Mouse (Mus musculus): ENCODE data around the gene Cpxm2.

Cpxm2 gene

DNA sequence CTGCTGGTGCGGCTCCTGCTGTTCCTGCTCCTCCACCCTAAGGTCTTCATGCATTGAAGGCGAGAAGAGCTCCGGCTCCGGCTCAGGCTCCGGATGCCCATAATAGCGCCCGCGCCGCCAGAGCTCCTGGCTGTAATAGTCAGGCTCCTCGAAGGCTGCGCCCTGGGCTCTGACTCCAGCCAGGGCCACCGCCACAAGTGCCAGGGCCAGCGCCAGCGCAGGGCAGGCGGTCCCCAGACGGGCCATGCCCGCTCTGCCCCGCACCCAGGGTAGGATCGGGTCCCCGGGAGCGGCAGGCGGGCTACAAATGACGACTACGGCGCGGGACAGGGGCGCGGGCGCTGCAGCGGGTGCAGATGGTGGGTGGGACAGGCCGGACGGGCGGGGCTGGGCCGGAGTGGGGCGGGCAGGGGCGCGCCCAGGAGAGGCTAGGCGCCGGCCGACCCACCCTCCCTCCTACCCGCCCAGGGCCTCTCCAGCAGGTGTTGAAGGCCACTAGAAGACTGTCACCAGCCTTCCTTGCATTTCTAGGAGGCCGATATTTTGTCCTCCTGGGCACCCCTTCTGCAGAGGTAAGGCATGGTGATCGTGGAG lies at the start of gene Cpxm2:
Gene Cpxm2, minus strand, starts transcription at position 372 of the 594 bp plus-strand sequence.
- DNase-seq (ENCODE audit: low read depth, low spot score), result no peak

DNA sequence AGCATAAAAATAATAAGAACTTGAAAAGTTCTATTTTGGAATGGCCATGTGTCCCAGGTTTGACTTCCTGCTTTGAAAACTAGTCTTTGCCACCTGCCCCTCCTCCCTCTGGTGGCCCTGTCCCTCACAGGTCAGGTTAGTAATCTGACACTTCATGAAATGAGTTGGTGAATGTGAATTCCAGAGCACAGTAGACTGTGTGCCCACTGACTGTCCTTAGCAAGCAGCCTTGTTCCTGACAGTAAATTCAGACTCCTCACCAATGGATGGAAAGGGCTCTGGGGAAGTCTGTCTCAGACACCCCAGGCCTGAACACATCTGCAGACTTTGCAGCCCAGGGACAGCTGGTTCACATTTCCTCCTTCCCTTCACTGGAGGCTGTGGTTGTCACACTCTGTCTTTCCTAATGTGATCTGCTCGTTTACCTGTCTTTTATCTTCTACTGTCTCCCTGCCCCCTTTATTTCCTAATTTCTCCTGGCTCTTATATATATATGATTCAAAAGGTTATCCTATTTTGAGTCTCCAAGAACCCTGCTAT lies 49.6 kb upstream of the Cpxm2 start:
- DNase-seq (ENCODE audit: low read depth, low spot score), result no peak

DNA sequence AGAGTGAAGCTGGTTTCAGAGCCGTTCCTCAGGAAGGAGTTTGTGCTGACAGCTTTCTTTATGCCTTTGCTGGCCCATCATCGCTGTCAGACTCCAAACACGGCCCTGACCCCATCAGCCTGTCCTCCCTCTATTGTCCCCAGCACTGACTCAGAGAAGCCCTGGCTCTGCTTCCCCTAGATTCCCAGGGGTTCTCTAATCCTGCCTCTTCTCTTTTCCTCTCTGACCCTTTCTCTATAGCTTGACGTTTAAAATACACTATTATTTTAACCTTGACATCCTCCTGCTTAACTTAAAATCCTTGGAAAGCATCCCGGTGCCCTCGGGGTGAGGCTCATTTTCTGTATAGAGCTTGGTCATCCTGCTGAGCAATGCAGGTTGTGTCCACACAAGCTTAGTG lies 45.1 kb upstream of the Cpxm2 start:
- no peak for DNase-seq (ENCODE audit: low read depth, low spot score)

DNA sequence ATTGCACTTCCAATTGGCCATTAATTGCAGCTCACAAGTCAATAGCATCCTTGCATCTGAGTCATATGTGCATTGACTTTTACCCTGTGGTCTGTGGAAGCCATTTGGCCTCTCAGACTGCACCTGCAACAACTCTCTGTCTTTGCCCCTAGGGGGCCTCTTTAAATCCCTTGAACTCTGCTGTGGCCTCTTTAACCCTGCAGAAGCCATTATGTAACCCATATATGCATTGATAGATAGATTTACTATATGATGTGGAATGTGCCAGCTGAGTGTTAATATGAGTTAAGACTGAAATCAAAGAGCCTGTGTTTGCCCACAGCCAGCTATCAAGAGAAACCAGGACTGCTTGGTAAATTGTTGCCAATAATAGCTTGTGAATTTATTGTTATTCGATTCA lies 44.3 kb upstream of the Cpxm2 start:
- DNase-seq (ENCODE audit: low read depth, low spot score), result no peak

DNA sequence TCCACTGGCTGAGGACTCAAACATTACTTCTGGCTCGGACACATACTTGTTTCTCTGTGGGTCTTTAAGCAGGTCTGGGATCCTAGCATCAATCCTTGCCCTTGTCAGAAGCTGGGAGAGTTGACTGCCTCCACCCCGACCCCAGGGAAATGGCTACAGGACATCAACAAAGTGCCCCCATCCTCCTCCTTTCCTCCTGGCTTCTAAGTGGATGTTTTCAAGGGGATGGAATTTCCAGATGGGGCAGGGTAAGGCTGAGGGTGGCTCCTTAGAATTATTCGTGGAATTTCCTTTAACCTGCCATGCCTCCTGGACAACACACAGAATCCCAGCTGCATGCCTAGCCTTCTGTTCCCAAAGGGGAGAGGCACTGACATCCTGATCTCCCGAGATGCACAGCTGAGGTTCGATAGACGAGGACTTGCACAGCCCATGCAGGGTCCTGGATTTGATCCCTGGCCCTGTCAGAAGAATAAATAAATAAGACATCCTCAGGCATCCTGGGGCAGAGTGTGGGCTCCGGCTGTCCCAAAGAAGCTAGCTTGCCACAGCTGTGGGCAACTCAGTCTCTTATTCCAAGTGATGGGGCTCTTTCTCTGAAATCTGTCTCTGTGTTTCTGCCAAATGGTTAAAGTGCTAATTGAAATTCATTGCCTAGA lies 43.4 kb upstream of the Cpxm2 start:
- no peak for DNase-seq (ENCODE audit: low read depth, low spot score)

DNA sequence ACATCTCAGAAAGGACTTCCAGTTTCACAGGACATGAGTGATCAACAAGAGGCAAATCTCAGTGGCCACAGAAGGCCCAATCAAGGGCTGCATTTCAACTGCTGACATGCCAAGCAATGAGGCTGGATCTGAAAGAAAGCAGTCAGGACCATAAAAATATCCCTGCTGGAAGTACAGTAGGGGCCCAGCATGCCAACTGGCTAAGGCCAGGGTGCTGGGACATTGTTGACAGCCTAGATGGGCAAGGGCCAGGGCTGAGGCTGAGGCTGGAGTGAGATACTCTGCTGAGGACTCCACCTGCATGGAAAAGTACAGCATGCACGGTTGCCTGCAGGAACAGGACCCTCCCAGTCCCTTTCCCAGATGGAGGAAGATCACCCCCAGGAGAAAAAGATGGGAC lies 42.0 kb upstream of the Cpxm2 start:
- no peak for DNase-seq (ENCODE audit: low read depth, low spot score)

DNA sequence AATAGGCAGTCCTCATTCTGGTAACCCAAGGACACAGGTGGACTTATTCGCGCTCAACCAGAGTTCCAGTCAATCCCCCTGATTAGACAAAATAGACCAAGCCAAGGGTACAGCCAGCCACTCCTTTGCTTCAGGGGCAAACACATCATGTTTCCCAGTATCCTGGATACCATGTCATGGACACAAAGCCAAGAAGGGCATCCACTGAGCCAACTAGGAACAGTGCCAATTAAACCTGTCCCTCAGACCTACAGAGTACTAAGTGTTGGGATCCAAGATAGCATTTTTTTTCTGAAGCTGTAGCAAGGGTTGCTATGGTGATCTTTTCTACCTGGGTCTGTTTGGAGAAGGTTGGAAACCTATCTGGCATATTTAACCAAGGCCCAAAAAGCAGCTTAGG lies 39.1 kb upstream of the Cpxm2 start:
- DNase-seq (ENCODE audit: low read depth, low spot score), result no peak

DNA sequence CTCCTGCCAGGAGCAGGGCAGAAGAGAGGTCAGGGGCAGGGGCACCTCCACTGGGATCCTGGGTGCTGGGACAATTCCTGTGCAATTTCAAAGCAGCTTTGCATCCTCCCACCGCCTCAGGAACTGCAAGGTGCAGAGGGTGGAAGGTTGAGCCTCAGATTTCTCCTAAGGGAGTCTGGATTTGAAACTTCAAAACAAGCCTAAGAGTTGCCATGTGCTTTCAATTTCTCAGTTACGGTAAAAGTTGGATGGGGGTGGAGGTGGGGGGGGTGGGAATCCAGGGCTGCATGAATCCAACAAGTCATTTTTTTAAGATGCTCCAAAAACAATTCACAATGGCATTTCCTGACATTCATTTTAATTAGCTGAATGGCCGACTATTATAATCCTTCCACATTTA lies 32.9 kb upstream of the Cpxm2 start:
- no peak for DNase-seq (ENCODE audit: low read depth, low spot score)

DNA sequence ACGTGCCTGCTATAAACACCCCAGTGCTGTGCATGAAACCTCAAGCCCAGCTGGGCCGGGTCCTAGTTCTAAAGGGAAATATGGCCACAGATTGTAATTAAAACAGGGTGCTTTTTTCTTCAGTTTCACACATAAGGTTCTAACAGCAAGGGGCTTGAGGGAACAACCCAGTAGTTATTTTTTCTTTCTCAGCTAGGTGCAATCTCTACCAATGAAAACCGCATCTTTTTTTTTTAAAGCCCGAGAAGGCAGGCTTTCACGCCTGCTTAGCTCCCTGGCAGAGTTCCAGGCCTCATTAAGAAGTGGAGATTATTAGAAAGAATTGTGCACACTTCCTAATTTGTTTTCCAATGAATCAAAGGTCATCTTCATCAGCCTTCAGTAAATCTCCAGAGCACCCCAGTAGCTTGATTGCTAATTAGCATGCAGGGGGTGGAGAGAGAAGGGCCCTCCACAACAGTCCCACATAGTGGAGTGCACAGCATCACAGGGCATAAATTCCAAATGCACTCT lies 29.4 kb upstream of the Cpxm2 start:
- DNase-seq (ENCODE audit: low read depth, low spot score), result no peak

DNA sequence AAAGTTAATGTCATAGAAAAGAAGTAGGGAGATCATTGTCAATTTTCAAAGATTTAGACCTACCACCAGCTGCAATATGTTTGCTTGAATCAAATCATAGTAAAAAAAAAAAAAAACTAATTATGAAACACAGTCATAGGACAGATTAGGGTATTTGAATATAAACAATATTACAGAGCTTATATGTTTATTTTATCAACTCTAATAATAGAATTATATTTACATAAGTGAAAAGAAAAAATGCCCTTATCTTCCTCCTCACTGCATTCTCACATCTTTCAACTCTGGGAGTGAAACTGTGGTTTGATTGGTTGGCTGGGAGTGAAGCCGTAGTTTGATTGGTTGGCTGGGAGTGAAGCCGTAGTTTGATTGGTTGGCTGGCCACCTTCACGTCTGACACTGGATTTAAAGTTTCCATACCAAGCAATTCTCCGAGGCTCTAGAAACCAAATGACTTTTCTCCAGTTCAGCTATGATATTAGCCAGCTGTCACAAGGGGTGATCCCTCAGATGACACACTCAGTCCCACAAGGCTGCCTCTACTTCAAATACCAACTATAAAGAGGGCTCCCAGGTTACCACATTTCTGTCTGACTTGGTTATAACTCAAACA lies 27.2 kb upstream of the Cpxm2 start:
- no peak for DNase-seq (ENCODE audit: low read depth, low spot score)

DNA sequence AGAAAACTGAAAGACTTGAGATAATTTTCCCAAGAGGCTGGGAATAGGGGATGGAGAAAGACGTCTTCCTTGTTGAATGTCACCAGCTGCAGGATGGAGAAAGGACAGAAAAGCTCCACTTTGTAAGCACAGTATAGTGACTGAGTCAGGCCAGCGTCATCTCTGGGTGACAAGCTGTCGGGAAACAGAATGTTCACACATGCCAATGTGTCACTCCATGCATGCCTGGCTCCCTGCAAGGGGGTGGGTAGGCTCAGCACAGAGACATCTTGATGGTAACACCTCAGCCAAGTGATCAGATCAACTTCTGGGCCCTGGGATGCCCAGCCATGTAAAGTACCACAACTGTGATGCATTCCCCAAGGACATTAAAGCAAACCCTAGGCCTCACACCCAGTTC lies 26.5 kb upstream of the Cpxm2 start:
- no peak for DNase-seq (ENCODE audit: low read depth, low spot score)

DNA sequence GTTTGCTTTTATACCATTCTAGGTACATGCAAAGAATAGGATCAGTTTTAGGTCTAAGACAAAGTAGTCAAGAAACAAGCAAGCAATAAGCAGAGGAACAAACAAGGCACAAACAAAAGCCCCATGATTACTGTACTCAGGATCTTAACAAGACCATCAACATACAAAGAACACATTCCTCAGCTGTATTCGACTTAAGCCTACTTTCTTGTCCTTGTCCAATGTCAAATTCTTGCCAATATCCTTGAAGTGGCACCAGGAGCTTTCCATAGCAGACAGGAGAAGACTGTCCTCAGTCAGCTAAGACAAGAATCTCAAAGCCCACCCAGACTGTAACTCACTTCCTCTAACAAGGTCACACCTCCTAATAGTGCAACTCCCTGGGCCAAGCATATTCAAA lies 24.5 kb upstream of the Cpxm2 start:
- no peak for DNase-seq (ENCODE audit: low read depth, low spot score)

DNA sequence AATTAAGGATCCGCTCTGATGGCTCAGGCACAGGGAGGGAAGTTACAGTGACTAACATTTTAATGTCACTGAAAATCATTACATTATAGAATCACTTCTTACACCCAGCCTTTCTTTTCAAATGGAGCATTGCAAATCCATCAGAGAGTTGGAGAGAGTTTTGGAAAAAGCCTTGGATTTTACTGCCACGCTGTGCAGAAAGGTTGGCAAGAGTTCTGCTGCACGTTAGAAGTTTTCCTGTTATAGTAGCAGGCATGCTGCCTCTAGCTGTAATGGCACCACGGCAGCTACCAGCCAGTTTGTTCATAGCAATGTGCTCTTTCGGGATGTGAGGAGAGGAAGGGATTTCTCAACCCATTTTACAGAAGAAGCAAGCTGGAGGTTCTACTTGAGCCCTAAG lies 20.2 kb upstream of the Cpxm2 start:
- DNase-seq (ENCODE audit: low read depth, low spot score), result no peak

DNA sequence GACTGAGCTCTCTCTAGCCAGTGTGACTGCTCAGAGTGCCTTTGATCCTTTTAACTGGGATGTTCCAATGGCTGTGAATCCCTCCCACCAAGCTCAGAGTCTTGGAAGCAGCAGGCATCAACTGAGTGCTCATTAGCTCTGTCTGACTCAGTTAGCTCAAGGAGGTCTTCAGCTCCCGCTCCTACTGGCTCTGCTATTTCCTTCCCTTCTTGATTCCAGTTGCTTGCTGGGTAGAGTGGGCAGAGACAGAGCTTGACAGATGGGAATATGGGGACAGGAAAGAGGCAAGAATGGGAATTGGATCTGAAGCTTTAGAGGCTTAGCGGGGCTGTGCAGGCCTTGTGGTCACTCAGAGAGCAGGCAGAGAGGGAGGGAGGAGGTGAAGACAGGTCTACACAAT lies 19.8 kb upstream of the Cpxm2 start:
- no peak for DNase-seq (ENCODE audit: low read depth, low spot score)

DNA sequence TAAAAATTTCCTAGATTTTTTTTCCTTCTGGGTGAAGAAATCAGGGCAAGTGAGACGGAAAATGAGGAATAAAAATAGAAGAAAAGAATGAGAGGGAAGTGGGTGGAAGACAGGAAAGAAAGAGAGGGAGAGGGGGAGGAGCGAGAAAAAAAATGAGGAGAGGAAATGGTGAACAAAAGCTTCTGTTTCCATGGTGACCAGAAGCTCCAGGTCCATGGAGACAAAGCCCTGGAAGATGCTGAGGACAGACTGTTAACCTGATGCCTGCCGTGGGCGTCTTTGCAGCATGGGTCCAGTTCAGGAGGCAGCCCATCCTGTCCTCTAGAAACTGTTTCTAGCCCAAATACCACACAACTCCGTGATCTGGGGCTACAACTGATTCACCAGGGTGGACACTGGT lies 17.7 kb upstream of the Cpxm2 start:
- DNase-seq (ENCODE audit: low read depth, low spot score), result no peak

DNA sequence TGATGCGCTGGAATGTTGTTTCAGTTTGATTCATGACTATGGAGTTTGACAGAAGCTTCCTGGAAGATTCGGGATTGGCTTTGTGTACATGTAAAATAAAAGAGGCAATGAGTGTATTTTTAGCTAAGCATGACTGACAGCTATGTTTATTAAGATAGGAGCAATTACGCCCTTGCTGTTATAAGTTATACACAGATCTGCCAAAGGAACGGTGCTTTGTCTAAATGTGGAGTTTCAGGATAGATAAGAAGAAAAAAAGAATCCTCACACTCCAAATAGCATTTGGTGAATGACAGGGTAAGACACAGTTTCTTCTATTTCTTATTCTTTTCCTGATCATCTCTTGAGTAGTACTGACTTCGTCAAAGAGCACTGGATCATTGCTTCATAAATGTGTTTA lies 17.2 kb upstream of the Cpxm2 start:
- DNase-seq (ENCODE audit: low read depth, low spot score), result no peak

DNA sequence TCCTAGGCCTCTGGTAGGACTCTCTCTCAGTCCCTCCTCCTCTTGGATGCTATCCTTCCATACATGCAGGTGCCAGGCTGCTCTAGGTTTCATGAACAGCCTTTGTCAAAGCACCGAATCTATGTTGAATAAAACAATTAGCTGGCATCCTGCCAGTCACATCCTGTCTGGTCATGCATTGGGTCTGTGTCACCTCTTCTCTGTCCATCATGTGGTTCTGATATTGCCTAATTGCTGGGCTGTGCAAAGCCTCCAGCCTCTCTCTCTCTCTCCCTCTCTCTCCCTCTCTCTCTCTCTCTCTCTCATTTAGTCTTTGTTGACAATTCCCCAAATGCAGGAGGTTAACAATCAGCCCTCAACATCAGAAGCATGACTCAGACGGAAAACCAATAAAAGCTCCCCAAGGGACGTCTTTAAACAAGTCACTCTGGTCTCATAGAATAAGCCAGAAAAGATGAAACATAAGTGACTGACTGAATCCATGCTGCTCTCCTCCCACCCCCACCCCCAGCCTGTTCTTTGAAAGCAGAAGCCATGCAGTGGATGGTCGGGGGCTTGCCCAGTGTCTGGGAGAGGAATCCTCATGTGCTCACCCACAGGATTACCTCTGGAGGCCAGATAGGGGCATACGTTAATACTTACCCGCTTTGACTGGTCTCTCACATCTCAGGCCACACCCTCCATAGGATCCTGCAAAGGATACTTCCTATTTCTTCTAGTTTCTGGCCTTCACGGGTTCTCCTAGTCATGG lies 15.1 kb upstream of the Cpxm2 start:
- no peak for DNase-seq (ENCODE audit: low read depth, low spot score)

DNA sequence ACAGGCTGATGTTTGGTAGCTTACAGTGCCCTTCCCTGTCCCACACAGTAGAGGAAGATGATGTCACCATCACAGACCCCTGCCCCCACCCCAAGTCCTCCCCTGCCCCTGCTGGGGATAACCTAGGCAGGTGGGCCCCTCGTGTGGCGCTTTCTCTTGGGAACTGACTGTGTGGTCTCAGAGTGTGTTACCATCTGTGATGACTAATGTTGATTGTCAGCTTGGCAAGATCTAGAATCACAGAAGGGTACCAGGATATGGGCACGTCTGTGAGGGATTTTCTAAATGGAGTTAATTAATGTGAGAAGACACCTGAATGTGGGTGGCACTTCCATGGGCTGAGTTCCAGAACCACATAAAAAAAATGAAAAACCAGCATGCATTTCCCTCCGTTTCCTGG lies 12.7 kb upstream of the Cpxm2 start:
- DNase-seq (ENCODE audit: low read depth, low spot score), result no peak

DNA sequence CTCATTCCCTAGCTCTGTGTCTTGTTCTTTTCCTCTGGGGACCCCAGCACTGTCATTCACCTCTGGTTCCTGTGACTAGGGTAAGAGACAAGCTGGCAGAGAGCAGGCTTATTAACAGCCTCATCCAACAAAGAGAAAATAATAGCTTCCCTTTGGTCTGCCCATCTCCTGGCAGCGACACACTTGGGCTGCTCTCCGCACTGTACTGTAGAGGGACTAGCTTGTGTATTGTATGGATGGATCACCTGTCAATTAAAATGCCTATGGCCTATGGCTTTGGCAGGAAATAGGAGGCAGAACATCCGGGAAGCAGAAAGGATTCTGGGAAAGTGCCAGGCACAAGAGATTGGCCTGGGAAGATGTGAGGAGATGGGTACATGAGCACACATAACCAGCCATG lies 7.7 kb upstream of the Cpxm2 start:
- DNase-seq (ENCODE audit: low read depth, low spot score), result no peak

DNA sequence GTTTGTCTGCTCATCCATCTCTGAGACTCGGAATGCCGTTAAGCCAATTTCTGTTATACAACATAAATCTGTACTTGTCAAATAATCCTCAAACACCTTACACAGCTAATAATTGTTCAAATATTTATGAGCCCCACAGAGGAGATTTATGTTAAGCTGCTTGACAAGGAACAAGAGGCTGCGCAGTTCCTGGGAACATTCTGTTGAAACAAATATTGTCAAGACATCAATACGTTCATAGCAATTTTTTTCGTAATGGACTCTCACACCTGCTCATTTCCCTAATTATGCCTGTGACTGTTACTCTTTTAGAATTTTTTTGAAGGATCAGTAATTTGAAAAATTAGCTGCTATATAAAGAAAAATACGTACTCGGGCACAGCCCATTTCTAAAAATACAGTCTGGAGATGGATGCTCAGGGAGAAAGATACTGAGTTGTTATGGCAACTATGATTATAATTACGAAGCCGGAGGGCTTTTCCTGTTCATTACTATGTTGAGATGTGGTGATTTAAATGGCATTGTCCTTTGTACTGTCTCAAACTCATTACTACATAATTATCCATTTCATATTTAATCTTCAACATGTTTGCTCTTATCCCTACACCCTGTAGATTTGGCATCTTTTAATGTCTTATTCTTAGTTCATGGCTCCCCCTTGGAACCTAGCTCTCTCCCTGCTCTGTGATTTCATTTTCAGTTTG lies 3.9 kb upstream of the Cpxm2 start:
- no peak for DNase-seq (ENCODE audit: low read depth, low spot score)

DNA sequence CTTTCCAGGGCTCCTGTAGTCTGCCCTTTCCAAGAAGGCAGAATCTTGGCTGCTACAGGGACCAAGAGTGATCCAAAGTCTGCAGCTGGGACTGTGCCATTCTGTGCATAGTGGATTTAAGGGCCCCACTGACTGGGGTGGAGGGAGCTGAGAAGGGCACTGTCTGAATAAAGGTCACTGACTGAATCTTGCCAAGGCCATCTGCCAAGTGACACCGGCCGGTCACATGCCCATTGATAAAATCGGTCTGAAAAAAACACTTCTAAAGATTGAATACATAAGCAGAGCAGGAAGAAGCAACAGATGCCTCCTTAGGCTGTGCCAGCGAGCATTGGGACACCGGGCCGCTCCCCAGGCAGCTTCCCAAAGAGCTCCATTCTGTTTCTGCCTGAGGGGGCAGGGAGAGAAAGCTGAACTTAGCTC lies 803 bp downstream of the Cpxm2 start:
- no peak for DNase-seq (ENCODE audit: low read depth, low spot score)

All from skeletal muscle tissue, adult 2 months (tissue).